Mouse (Mus musculus) heart, embryonic 11.5 days (tissue): ENCODE data around the gene Stab2. TPM values are rescaled to one million over a fixed set of nuclear protein-coding genes. Genes with fewer than 3 reads are reported as not detected.

Experiments used
- polyA plus RNA-seq: library from polyadenylated mRNA; unstranded; fragments of >200 nt; fragmentation: Nextera tagmentation; extraction: Ambion mirVana; gene quantifications from 2 replicates; pipeline ENCODE4 v1.2.1, GENCODE M21; 2014

Gene Stab2
- polyA plus RNA-seq, 1 experiment from 2014 or later = 1.5 TPM

Other genes starting within 250 kb of the Stab2 start
- gene Gm49358, start 244.1 kb downstream of the Stab2 start, polyA plus RNA-seq = not detected in 2 replicates
- 1.8 and 2.1 TPM in 2 replicates for gene Nt5dc3, start 229.0 kb downstream of the Stab2 start, polyA plus RNA-seq
- 0.20 TPM in 1 of 2 replicates, not detected in the other for gene 1700113H08Rik, start 50.0 kb upstream of the Stab2 start, polyA plus RNA-seq